Mouse (Mus musculus) ES-E14 (cell line): ENCODE measurements at regions not wholly inside any gene's neighbourhood (a gene's known extent, or its start where the extent isn't known, plus 50 kb on each side); places are given as distances from the start of the nearest gene placed in this dataset.

ENCODE experiments used
- DNase-seq: peaks from one replicate; pipeline ENCODE4 v3.0.0-alpha.2; 2013; ENCODE audit warnings: low read depth, low spot score
- H3K27ac ChIP-seq: 2 replicates; pipeline ENCODE4 v1.5.1; 2012; ENCODE audit warnings: low read depth, mild to moderate bottlenecking, low read length, moderate library complexity, mixed read lengths; ENCODE audit not compliant: poor library complexity, insufficient read depth, severe bottlenecking
- H3K36me3 ChIP-seq: 2 replicates; pipeline ENCODE4 v1.6.1; 2012; ENCODE audit warnings: mild to moderate bottlenecking, low read length, moderate library complexity, mixed read lengths; ENCODE audit not compliant: control insufficient read depth, poor library complexity, insufficient read depth, severe bottlenecking
- H3K4me1 ChIP-seq, 2 experiments: fragments of 150-350 bp in 1 of 2; sonication (generic) in 1 of 2; 2 replicates each; pipeline ENCODE4 v1.6.1; 2012; ENCODE audit warnings: low read length in 2 of 2, mild to moderate bottlenecking in 1 of 2, mixed read lengths in 1 of 2; ENCODE audit not compliant: control insufficient read depth in 2 of 2, insufficient read depth in 2 of 2, poor library complexity in 1 of 2
- H3K4me3 ChIP-seq, 2 experiments: fragments of 150-350 bp in 1 of 2; sonication (generic) in 1 of 2; 2 replicates each; pipeline ENCODE4 v1.5.1; 2012; ENCODE audit warnings: low read length in 2 of 2, low read depth in 1 of 2, mild to moderate bottlenecking in 1 of 2, mixed read lengths in 1 of 2; ENCODE audit not compliant: insufficient read depth in 1 of 2, poor library complexity in 1 of 2, severe bottlenecking in 1 of 2
- H3K9ac ChIP-seq: 2 replicates; pipeline ENCODE4 v1.6.1; 2012; ENCODE audit warnings: low read depth, mild to moderate bottlenecking, low read length, mixed read lengths; ENCODE audit not compliant: poor library complexity, insufficient read depth, severe bottlenecking
- H3K9me3 ChIP-seq: fragments of 150-350 bp; sonication (generic); 2 replicates; pipeline ENCODE4 v1.6.1; 2012; ENCODE audit warnings: low read depth, mild to moderate bottlenecking, low read length; ENCODE audit not compliant: control insufficient read depth, insufficient read depth
- CHD2 ChIP-seq: IDR thresholded peaks from 2 replicates; pipeline ENCODE4 v1.6.1; 2014; ENCODE audit warnings: mild to moderate bottlenecking, low read depth, low read length, inconsistent platforms
- HCFC1 ChIP-seq: IDR thresholded peaks from 2 replicates; pipeline ENCODE4 v1.6.1; 2012; ENCODE audit warnings: low read length, inconsistent platforms, borderline replicate concordance; ENCODE audit not compliant: insufficient read depth
- MAFK ChIP-seq: IDR thresholded peaks from 2 replicates; pipeline ENCODE4 v1.6.1; 2014; ENCODE audit warnings: mild to moderate bottlenecking, low read depth, low read length, inconsistent platforms; ENCODE audit not compliant: insufficient read depth
- ZC3H11A ChIP-seq: IDR thresholded peaks from 2 replicates; pipeline ENCODE4 v1.6.1; 2012; ENCODE audit warnings: low read depth, mild to moderate bottlenecking, inconsistent platforms, low read length, borderline replicate concordance
- ZNF384 ChIP-seq: IDR thresholded peaks from 2 replicates; pipeline ENCODE4 v1.6.1; 2012; ENCODE audit warnings: low read depth, low read length, inconsistent platforms
- in situ Hi-C, 2 experiments: fragments of 600-800 bp; cut with MboI; formaldehyde crosslinking; loops; one replicate each; pipeline ENCODE4 v1.15.1; 2025; ENCODE audit warnings: low sequenced_read_pairs in 2 of 2, inconsistent platforms in 1 of 2; ENCODE audit not compliant: unreplicated experiment in 2 of 2

- H3K4me3 ChIP-seq: no peak overlapping the region
- DNase-seq: peak; percentile 60
- no peak overlapping the region for H3K27ac ChIP-seq
- no peaks in the 10 kb centered on the region for H3K4me1 ChIP-seq
- no peak for TF ChIP-seq HCFC1
- no peak for TF ChIP-seq ZNF384
- TF ChIP-seq MAFK: no peak
- TF ChIP-seq CHD2: no peak
- no peak for TF ChIP-seq ZC3H11A
- no peaks in the 10 kb centered on the region for H3K9me3 ChIP-seq
- in situ Hi-C loops: no loop called here
- H3K9ac ChIP-seq: no peak overlapping the region
- H3K36me3 ChIP-seq: no peaks in the 10 kb centered on the region
These were observed 86.2 kb upstream of the Tank start for GRCm38 (mm10) chr2:61492043-61492743.

DNA sequence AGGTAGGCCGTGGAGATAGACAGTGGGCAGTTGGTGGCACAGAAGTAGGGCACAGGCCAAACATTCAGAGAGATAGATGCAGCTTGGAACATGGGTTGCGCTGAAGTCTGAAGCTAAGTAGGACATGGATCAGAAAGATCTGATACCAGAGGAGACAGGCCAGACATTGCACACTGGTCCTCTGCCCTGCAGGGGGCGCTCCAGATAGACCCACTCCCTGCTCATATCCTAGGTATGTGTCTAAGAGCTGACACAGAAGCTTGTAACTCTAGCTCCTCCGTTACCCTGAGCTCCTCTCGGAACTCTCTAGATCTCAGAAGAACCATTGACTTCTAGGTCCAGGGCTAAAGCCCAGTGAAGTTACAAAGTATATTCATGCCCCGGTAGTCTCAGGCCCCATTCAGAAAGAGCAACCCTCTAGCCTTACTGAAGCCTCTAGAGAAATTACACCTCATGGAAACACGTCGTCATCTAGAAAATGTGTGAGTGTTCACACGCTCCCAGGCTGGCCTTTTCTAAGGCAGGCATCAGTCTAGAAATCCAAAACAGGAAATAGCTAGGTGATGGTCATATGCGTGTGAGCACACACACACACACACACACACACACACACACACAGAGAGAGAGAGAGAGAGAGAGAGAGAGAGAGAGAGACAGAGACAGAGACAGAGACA is 87.8 kb upstream of the Tank start:
- no peak overlapping the region for H3K9ac ChIP-seq
- DNase-seq: peak; percentile 26

DNA sequence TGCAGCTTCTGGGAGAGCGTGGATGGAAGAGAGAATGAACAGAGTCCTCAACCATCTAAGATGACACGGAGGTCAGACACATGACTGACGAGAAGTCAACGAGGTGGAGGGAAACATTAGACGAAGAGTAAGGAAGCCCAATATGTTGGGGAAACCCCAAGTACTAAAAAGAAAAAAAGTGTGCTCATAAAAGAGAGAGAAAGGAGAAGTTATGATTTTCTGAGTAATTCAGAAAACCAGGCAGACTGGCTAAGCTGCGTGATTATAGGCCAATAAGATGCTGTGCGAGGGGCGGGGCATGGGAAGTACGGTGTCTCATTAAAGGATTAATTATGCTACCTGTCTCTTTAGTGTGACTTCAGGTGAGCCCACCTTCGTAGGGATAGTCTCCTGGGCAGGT is 88.6 kb upstream of the Tank start:
- H3K9ac ChIP-seq: no peak overlapping the region

More for the DNA sequence above, 87.8 kb upstream of the Tank start:
- Histone ChIP-seq H3K4me1 (no peaks in the 10 kb centered on the region), H3K9me3 (no peaks in the 10 kb centered on the region), H3K4me3 (no peak overlapping the region), H3K36me3 (no peaks in the 10 kb centered on the region), H3K27ac (no peak overlapping the region)
- in situ Hi-C loops: no loop called here
- TF ChIP-seq HCFC1: no peak
- no peak for TF ChIP-seq MAFK
- no peak for TF ChIP-seq ZNF384
- no peak for TF ChIP-seq ZC3H11A
- TF ChIP-seq CHD2: no peak

DNA sequence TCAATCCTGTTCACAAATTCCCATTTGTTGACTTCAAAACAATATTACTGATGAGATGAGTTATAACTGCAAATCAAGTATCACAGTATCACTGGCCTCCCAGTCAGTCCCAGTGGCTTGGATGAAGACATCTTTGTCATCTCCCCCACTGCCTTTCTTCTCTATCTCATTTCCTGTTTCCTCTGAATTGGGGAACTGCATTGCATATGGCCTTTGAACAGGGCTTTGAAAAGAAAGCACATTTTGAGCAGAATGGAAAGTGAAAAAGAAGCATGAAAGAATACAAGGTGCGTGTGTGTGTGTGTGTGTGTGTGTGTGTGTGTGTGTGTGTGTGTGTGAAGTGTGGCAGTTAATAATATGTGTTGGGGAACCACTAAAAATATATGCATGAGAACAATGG is 94.6 kb upstream of the Tank start:
- no peak for TF ChIP-seq ZC3H11A
- TF ChIP-seq CHD2: no peak
- TF ChIP-seq HCFC1: no peak
- no peak for TF ChIP-seq ZNF384
- no peak for TF ChIP-seq MAFK
- no peak for DNase-seq
- no peak overlapping the region for H3K4me3 ChIP-seq
- no peaks in the 10 kb centered on the region for H3K4me1 ChIP-seq
- H3K9ac ChIP-seq: no peak overlapping the region
- in situ Hi-C loops: no loop called here
- no peak overlapping the region for H3K27ac ChIP-seq
- H3K9me3 ChIP-seq: no peaks in the 10 kb centered on the region
- H3K36me3 ChIP-seq: no peaks in the 10 kb centered on the region

More for the DNA sequence above, 88.6 kb upstream of the Tank start:
- Histone ChIP-seq H3K4me3 (no peak overlapping the region), H3K27ac (no peak overlapping the region), H3K4me1 (no peaks in the 10 kb centered on the region), H3K9me3 (no peaks in the 10 kb centered on the region), H3K36me3 (no peaks in the 10 kb centered on the region)
- no peak for TF ChIP-seq ZNF384
- TF ChIP-seq ZC3H11A: no peak
- TF ChIP-seq CHD2: no peak
- no peak for TF ChIP-seq MAFK
- no peak for TF ChIP-seq HCFC1
- in situ Hi-C loops: no loop called here
- DNase-seq: no peak
